Mouse (Mus musculus) heart, embryonic 15.5 days (tissue): ENCODE measurements around the gene Zfp667. TPM values are rescaled to one million over a fixed set of nuclear protein-coding genes. Genes with fewer than 3 reads are reported as not detected.
"Not testable (repeated sequence)": the region's sequence is repeated elsewhere in the genome, so short reads cannot be mapped to it uniquely, and the experiment has no call there.

Experiments used
- ATAC-seq: fragments of 200-750 bp; cut with Nextera tagmentation; replicated peaks from 2 replicates; pipeline ENCODE4 v1.8.0; 2017; ENCODE audit warnings: low read depth, moderate TSS enrichment; ENCODE audit not compliant: insufficient number of reproducible peaks, insufficient read depth, low FRiP score
- H3K27ac ChIP-seq: fragments of 300-500 bp; sonication (generic); 2 replicates; pipeline ENCODE4 v1.5.1; 2015; ENCODE audit warnings: mild to moderate bottlenecking, inconsistent platforms
- H3K27me3 ChIP-seq: fragments of 300-500 bp; sonication (generic); 2 replicates; pipeline ENCODE4 v1.6.1; 2015; ENCODE audit warnings: inconsistent platforms
- H3K36me3 ChIP-seq: fragments of 300-500 bp; sonication (generic); 2 replicates; pipeline ENCODE4 v1.6.1; 2015; ENCODE audit warnings: mild to moderate bottlenecking, inconsistent platforms
- H3K4me1 ChIP-seq: fragments of 300-500 bp; sonication (generic); replicated peaks from 2 replicates; pipeline ENCODE4 v1.6.1; 2015; ENCODE audit warnings: inconsistent platforms
- H3K4me2 ChIP-seq: fragments of 300-500 bp; sonication (generic); 2 replicates; pipeline ENCODE4 v1.6.1; 2015; ENCODE audit warnings: inconsistent platforms, mild to moderate bottlenecking, moderate library complexity
- H3K4me3 ChIP-seq: fragments of 300-500 bp; sonication (generic); 2 replicates; pipeline ENCODE4 v1.5.1; 2015; ENCODE audit warnings: mild to moderate bottlenecking, inconsistent platforms
- H3K9ac ChIP-seq: fragments of 300-500 bp; sonication (generic); 2 replicates; pipeline ENCODE4 v1.6.1; 2015; ENCODE audit warnings: mild to moderate bottlenecking, inconsistent platforms
- H3K9me3 ChIP-seq: fragments of 300-500 bp; sonication (generic); replicated peaks from 2 replicates; pipeline ENCODE4 v1.6.1; 2016; ENCODE audit warnings: inconsistent platforms
- WGBS: fragments of 180-500 bp; shearing (Covaris S2); methylation state at CpG from one replicate; pipeline ENCODE4 v1.1.7; 2015; ENCODE audit warnings: mixed read lengths; 5-methylcytosine and 5-hydroxymethylcytosine counted together
- polyA plus RNA-seq: library from polyadenylated mRNA; unstranded; fragments of >200 nt; fragmentation: Nextera tagmentation; extraction: Ambion mirVana; gene quantifications from 2 replicates; pipeline ENCODE4 v1.2.1, GENCODE M21; 2015

The Zfp667 gene
- 3.9 and 4.1 TPM in 2 replicates for polyA plus RNA-seq

DNA sequence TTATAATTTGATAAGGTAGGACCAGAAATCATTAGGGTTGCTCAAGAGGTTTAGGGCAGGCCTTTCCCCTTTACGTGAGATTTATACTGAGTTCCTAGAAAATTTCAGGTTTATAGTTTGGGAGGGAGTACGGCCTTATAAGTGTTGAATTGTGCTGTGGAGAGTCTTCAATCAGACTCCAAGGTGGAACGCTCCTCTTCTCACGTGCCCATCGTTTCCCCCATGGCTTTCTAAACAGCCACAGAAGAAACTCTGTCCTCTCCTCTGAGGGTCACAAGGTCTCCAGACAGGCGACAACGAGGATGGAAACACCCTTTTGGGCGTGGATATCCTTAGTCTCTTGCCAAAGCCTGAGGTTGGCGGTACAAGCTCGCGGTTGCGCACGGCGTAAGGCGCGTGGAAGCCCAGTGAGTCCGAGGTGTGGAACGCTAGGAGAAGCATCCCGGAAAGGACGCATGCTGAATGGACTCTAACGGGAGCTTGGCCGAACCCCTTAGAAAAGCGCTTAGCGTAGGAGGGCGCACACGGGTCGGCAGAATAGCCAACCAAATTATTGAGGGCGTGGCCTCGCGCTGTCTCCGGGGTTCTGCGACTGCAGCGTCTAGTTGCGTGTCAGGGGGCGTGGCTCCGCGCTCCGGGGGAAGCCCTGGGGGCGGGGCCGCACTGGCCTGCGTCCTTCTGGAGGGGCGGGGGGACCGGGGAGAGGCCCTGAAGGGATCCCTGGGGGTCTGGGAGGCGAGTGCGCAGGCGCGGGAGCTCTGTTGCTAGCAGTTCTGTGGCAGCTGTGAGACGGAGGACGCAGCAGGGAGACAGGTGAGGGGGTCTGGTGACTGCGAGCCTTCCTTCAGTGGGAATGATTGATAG lies at the start of gene Zfp667:
TSS of gene Zfp667 (plus strand) at position 738 of the 864 bp plus-strand sequence.
- Histone ChIP-seq H3K4me1 (peaks cover 15% of the 10 kb centered on the region), H3K27ac (peak within 1 kb of the TSS; percentile 87), H3K9me3 (no peaks in the 10 kb centered on the region), H3K36me3 (no peaks in the 10 kb centered on the region; the same call in 1 of the 2 replicates), H3K27me3 (no peaks in the 10 kb centered on the region), H3K4me2 (peak within 1 kb of the TSS; percentile 78), H3K4me3 (peak within 1 kb of the TSS; percentile 54), H3K9ac (peak within 1 kb of the TSS; percentile 56)
- WGBS: 3% methylated on average over 50 of the region's 50 CpGs
- peak; percentile 90 for ATAC-seq

DNA sequence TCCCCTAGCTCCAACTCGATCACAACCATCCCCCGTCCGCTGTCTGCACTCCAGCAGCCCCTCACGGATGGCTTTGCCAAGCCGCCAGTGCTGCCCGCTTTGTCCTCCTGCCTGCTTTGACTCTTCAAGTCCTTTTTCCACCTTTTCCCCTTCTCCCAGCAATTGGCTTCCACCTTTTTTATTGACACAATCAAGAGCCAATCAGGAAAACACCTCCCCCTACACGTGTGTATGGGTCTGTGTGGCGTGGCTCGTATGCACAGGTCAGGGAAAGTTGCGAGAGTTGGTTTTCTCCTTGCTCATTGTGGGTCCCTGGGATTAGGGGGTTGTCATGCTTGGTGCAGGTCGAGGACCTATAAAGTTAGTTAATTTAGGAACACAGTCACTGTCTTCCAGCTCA lies 46.6 kb upstream of the Zfp667 start:
- H3K4me3 ChIP-seq: no peak overlapping the region
- WGBS: 42% methylated on average over 11 of the region's 11 CpGs
- ATAC-seq: no peak

DNA sequence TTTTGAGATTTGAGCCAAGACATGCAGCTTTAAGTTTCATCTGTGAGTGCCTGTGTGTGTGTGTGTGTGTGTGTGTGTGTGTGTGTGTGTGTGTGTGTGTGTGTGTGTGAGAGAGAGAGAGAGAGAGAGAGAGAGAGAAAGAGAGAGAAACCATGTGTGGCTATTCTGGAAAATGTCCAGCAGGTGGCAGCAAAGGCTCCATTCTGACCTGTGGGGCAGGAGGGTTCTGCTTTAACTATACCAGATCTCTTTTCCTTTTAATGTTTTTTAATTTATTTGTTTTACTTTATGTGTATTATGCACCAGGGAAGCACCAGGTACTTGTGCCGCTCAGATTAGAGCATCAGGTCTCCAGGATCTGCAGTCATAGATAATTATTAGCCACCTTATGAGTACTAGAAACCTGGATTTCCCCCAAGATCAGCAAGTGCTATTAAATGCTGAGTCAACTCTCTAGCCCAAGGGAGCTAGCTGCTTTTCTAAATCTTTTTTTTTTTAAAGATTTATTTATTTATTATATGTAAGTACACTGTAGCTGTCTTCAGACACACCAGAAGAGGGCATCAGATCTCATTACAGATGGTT lies 45.4 kb upstream of the Zfp667 start:
- H3K9me3 ChIP-seq, H3K4me3 ChIP-seq, H3K9ac ChIP-seq, H3K4me1 ChIP-seq, H3K4me2 ChIP-seq, H3K27ac ChIP-seq, ATAC-seq, H3K36me3 ChIP-seq, H3K27me3 ChIP-seq: not testable (repeated sequence)
- 18% methylated on average over 1 of the region's 1 CpGs for WGBS

More for the DNA sequence above, 46.6 kb upstream of the Zfp667 start:
- Histone ChIP-seq H3K27me3 (no peaks in the 10 kb centered on the region), H3K4me2 (no peak overlapping the region), H3K9me3 (no peaks in the 10 kb centered on the region), H3K27ac (no peak overlapping the region), H3K36me3 (no peaks in the 10 kb centered on the region), H3K4me1 (no peaks in the 10 kb centered on the region), H3K9ac (no peak overlapping the region)

DNA sequence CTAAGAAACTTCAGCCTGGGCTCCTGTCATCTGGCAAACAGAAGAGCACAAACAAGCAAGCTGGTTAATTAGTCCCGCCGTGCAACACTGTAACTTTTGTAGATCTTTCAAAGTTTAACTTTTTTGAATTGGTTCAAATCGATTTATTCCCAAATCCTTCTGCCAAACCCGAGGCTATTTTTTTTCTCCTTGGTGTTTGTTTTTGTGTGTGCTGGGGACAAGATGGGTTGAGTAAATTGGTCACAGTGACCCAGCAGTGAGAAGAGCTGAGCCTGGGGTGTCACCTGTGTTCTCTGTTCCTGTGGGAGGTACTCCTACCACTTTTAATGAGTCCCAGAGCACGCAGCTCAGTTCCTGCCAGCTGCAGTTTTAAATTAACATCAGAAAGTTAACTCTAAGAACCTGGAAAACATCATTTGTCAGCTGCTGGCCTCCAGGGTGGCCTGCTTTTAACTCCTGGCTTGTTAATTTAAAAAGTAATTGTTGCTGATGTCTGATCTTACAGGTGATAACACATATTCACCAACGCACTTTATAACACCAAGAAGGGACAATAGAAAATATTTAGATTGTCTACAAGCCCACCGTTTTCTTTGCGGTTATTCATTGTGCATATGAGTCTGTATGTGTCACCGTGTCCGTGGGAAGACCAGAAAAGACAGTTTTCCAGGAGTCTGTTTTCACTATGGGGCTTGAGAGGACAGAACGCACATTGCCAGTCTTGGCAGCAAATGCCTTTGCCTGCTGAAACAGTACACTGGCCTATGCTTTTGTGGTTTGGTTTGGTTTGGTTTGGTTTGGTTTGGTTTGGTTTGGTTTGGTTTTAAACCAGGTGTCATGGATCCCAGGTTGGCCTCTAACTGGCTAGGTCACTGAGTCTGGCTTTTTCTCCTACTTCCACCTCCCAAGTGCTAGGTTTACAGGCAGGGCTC lies 41.8 kb upstream of the Zfp667 start:
- H3K4me2 ChIP-seq: no peak overlapping the region
- H3K27ac ChIP-seq: no peak overlapping the region
- no peaks in the 10 kb centered on the region for H3K27me3 ChIP-seq
- H3K9ac ChIP-seq: no peak overlapping the region
- no peak overlapping the region for H3K4me3 ChIP-seq
- no peaks in the 10 kb centered on the region for H3K4me1 ChIP-seq
- H3K9me3 ChIP-seq: no peaks in the 10 kb centered on the region
- no peak for ATAC-seq
- H3K36me3 ChIP-seq: no peaks in the 10 kb centered on the region
- 31% methylated on average over 11 of the region's 11 CpGs for WGBS

GRCm38 (mm10) chr7:6252410-6252809 lies 34.0 kb upstream of the Zfp667 start, which contains the start of gene Epp13:
TSS of gene Epp13 (plus strand) at chr7:6252710.
- ATAC-seq: no peak
- Histone ChIP-seq H3K4me2 (no peak within 1 kb of the TSS), H3K4me1 (no peaks in the 10 kb centered on the region), H3K9ac (no peak within 1 kb of the TSS), H3K36me3 (no peaks in the 10 kb centered on the region), H3K9me3 (no peaks in the 10 kb centered on the region), H3K27ac (no peak within 1 kb of the TSS), H3K4me3 (no peak within 1 kb of the TSS), H3K27me3 (no peaks in the 10 kb centered on the region)
- WGBS: 79% methylated on average over 6 of the region's 6 CpGs

DNA sequence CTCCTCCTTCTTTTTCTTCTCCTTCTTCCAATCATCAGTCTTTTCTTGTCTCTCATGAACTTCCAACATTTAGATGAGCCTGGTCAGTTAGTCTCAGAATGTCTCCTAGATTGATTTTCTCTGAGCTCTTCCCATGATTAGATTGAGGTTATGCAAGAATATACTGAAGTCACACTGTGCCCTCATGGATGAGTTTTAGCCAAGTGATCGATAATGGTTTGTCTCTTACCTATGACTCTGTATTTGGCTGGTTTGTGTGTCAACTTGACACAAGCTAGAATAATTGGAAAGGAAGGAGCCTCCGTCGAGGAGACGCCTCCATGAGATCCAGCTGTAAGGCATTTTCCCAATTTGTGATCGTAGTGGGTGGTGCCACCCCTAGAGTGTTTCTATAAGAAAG lies 31.9 kb upstream of the Zfp667 start:
- Histone ChIP-seq H3K4me3 (no peak overlapping the region), H3K9ac (no peak overlapping the region), H3K4me1 (no peaks in the 10 kb centered on the region), H3K9me3 (no peaks in the 10 kb centered on the region), H3K36me3 (no peaks in the 10 kb centered on the region), H3K27ac (no peak overlapping the region), H3K4me2 (no peak overlapping the region), H3K27me3 (no peaks in the 10 kb centered on the region)
- ATAC-seq: no peak
- 76% methylated on average over 5 of the region's 5 CpGs for WGBS

DNA sequence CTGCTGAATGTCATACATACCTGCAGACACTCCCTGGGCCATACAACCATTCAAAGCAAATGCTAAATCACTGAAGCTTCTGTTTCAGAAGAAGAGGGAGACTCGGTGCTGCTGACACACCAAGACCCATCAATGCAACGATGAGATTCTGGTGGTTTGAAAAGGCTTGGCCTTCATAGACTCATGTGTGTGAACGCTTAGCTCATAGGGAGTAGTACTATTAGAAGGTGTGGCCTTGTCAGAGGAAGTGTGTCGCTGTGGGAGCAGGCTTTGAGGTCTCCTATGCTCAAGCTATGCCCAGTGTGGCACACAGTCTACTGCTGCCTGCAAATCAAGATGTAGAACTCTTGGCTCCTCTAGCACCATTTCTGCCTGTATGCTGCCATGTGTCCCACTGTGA lies 29.0 kb upstream of the Zfp667 start:
- Histone ChIP-seq H3K36me3 (no peaks in the 10 kb centered on the region), H3K4me3 (no peak overlapping the region), H3K4me1 (no peaks in the 10 kb centered on the region), H3K27ac (no peak overlapping the region), H3K9me3 (no peaks in the 10 kb centered on the region), H3K9ac (no peak overlapping the region), H3K4me2 (no peak overlapping the region), H3K27me3 (no peaks in the 10 kb centered on the region)
- 67% methylated on average over 4 of the region's 4 CpGs for WGBS
- ATAC-seq: no peak

- Histone ChIP-seq H3K9ac (no peak overlapping the region), H3K27ac (no peak overlapping the region), H3K36me3 (no peaks in the 10 kb centered on the region), H3K4me1 (no peaks in the 10 kb centered on the region), H3K4me2 (no peak overlapping the region), H3K27me3 (no peaks in the 10 kb centered on the region), H3K4me3 (no peak overlapping the region), H3K9me3 (no peaks in the 10 kb centered on the region)
- ATAC-seq: no peak
- WGBS: 43% methylated on average over 16 of the region's 16 CpGs
Measured at GRCm38 (mm10) chr7:6258232-6259220, 27.9 kb upstream of the Zfp667 start.

DNA sequence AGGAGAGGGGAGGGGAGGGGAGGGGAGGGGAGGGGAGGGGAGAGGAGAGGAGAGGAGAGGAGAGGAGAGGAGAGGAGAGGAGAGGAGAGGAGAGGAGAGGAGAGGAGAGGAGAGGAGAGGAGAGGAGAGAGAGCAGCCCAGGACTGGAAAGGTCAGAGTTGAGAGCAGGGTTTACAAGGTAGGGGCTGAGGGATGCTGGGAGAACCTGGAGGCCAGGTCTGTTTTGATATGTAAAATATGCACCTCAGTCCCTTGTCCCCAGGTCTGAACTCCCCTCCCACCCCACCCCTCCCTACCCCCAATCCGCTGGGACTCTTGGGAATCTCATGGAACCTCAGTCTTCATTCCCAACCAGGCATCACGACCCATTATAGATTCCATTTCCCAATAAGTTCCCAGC lies 26.4 kb upstream of the Zfp667 start:
- H3K9me3 ChIP-seq, H3K4me2 ChIP-seq, H3K4me3 ChIP-seq, H3K27ac ChIP-seq, H3K27me3 ChIP-seq, H3K9ac ChIP-seq, ATAC-seq, H3K4me1 ChIP-seq, H3K36me3 ChIP-seq: not testable (repeated sequence)
- WGBS: 54% methylated on average over 2 of the region's 2 CpGs

DNA sequence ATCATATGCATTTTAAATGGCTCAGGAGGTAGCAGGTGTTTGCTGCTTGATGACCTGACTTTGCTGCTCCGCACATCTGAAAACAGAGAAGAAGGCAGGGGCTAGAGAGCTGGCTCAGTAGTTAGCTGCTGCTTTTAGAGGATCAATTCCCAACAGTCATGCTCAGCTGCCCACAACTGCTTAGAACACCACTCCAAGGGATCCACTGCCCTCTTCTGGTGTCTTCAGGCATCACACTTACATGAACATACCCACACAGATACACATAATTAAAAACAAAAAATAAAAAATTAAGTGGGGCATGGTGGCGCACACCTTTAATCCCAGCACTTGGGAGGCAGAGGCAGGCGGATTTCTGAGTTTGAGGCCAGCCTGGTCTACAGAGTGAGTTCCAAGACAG lies 24.3 kb upstream of the Zfp667 start:
- 73% methylated on average over 3 of the region's 3 CpGs for WGBS
- Histone ChIP-seq H3K27ac (no peak overlapping the region), H3K9ac (no peak overlapping the region), H3K4me3 (no peak overlapping the region), H3K4me2 (no peak overlapping the region), H3K36me3 (no peaks in the 10 kb centered on the region), H3K9me3 (no peaks in the 10 kb centered on the region), H3K27me3 (no peaks in the 10 kb centered on the region), H3K4me1 (no peaks in the 10 kb centered on the region)
- no peak for ATAC-seq
